Mouse (Mus musculus) Patski (cell line): Measurements from ENCODE around the gene Bend7. TPM values are rescaled to one million over a fixed set of nuclear protein-coding genes. Genes with fewer than 3 reads are reported as not detected.

Experiments
- ATAC-seq: fragments of 100-300 bp; one replicate; pipeline ENCODE4 v1.8.0; 2021
- CTCF ChIA-PET: fragments of 350-600 bp; sonication (Branson Sonifier 250); formaldehyde crosslinking; loops from one replicate; lab custom pipeline; 2022; ENCODE audit warnings: inconsistent platforms; lab: Charles Lee
- POLR2A ChIA-PET: fragments of 350-600 bp; sonication (Branson Sonifier 250); formaldehyde crosslinking; loops from one replicate; lab custom pipeline; 2022; ENCODE audit warnings: antibody characterized with exemption, inconsistent platforms; lab: Charles Lee
- DNase-seq: peaks from one replicate; pipeline ENCODE4 v3.0.0-alpha.2; 2011; ENCODE audit warnings: low read depth, low spot score
- H3K27me3 ChIP-seq: fragments of 371-371 bp; one replicate; pipeline ENCODE4 v1.5.1; 2021
- CTCF ChIP-seq: fragments of 100-300 bp; IDR thresholded peaks from one replicate; pipeline ENCODE4 v1.5.1; 2021
- in situ Hi-C: fragments of 300-500 bp; cut with MboI; formaldehyde crosslinking; loops from 3 replicates; pipeline ENCODE4 v1.11.1; 2018; ENCODE audit warnings: low pct_unique_long_range_greater_than_20kb, mixed read lengths
- polyA plus RNA-seq: library from polyadenylated mRNA; unstranded; gene quantifications from one replicate; pipeline ENCODE4 v1.2.3, GENCODE M21; 2021

Gene Bend7
- polyA plus RNA-seq, result 5.6 TPM

DNA sequence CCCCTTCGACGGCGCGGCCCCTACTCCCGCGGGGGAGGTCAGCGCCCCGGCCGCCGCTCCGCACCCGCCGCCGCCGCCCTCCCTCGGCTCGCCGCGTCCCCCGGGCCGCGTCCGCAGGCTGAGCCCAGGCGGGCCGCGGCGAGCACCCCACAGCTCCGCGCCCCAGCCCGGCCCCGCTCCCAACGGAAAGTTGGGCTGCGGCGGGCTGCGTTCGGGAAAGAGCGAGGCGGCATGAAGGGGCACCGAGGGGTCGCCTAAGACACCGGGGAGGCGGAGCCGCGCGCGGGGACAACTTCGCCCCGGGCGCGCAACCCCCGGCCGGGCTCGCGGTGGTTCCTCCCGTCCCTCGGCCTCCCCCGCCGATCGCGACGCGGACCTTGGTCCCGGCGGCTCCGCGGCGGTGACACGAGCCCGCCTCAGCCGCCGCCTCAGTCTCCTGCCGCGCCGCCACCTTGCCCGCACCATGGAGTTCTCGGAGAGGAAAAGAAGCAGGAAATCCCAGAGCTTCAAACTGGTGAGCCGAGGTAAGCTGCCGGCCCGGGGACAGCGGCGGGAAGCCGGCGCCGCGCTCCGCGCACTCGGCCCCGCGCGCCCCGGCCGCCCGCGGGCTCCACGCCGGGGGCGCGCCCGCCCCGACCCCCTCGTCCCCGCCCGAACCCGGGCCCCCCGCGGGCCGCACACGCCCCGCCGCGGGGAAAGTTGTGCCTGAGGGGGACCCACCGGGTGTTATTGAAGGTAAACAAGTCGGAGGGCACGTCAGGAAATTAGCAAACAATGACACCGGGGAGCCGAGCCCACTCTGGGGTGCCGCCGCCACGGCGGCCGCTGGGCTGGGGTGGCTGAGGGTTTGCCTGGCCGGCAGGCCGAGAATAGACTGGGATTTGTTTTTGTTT, at the start of gene Bend7:
TSS of gene Bend7 (plus strand) at position 63 of the 893 bp plus-strand sequence.
- DNase-seq (no peak), ATAC-seq (peak; percentile 81)
- TF ChIP-seq CTCF, result no peak
- CTCF ChIA-PET, result no interaction called here
- in situ Hi-C loops, result no loop called here
- POLR2A ChIA-PET, result no interaction called here
- H3K27me3 ChIP-seq, result peaks cover 34% of the 10 kb centered on the region

DNA sequence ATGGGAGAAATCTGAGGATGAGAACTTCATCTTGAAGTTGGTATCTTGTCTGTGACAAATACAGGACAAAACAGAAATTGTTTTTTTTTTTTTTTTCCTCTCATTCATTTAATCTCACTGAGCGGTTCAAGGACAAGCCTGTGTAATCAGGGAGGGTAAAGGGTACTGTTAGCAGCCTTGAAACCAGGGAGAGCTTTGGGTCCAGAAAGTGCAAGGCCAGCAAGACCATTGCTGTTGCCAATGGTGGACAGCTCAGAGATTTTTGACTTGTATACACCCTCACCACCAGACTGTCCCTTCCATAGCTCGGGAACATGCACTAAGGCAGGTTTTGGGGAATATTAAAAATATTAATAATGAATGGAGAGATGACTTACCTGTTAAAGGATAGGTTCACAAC, 49.0 kb upstream of the Bend7 start:
- in situ Hi-C loops, result loop anchor here (5.0 kb wide), 1 partner anchor 204 kb away; no protein-coding TSS in a partner anchor
- POLR2A ChIA-PET, result interaction anchor here (0.7 kb wide), 1 partner anchor 88 kb away, joined by 3 read pairs; no protein-coding TSS in a partner anchor
- peaks cover 27% of the 10 kb centered on the region for H3K27me3 ChIP-seq
- CTCF ChIA-PET, result interaction anchor here (1.5 kb wide), 1 partner anchor 17 kb away, joined by 5 read pairs; the partner anchor contains the start of gene Prpf18
- no peak for ATAC-seq
- no peak for TF ChIP-seq CTCF
- no peak for DNase-seq

DNA sequence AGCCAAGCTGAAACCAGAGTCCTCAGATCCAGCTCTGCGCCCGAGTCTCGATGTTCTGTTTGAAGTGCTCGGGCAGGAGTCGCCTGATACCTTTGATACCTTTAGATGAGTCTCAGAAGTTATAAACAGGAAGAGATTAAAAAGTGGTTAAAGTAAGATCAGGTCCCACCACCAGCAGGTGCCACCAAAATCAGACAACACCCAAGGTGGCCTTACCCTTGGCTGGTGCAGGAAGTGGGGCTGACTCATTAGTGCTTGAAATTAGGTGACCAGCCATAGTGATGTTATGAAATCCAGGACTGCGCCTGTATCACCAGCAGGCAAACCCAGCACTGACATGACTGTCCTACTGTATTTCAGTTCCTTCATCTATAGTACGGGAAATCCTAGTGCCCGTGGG, 47.9 kb upstream of the Bend7 start:
- in situ Hi-C loops, result loop anchor here (5.0 kb wide), 1 partner anchor 203 kb away; no protein-coding TSS in a partner anchor

DNA sequence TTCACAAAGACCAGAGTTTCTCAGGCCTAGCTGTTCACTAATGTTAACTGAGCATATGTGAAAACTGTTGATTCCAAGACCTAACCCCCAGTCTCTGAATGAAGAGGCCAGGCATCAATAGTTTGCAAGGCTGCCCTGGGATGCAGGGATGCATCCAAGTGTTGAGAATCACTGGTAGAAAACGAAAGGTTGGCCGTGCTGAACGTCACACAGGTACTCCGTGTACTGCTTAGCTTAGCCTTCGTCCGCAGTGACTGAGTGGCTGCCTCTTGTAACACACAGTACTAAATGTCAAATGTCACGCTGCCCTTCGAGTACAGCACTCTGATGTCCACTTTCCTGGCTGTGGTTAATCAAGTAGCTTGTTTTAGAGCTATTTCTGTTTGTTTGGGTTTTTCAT, 46.0 kb upstream of the Bend7 start:
- POLR2A ChIA-PET, result no interaction called here
- DNase-seq, result no peak
- no peak for ATAC-seq

More for the DNA sequence above, 47.9 kb upstream of the Bend7 start:
- POLR2A ChIA-PET, result no interaction called here
- no peak for ATAC-seq
- no peak for DNase-seq
- peaks cover 26% of the 10 kb centered on the region for H3K27me3 ChIP-seq
- CTCF ChIA-PET, result interaction anchor here (1.5 kb wide), 1 partner anchor 18 kb away, joined by 5 read pairs; the partner anchor contains the start of gene Prpf18
- TF ChIP-seq CTCF, result peak; percentile 41

DNA sequence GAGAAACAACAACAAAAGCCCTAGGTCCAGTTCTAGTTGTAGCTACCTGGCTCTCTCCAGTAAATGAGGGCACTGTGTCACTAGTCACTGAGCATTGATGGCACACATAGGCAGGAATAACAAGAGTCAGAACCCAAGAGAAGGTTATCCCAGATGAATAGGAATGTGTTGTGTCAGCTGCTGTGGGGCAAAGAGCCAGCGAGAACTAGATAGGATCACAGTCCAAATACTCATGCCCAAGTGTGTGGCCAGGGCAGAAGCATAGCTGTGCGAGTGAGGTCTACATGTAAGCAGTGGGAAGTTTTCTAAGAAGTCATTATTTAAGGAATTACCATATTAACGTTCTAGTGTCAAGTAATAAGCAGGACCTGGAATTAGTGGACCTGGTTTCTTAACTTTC, 37.7 kb upstream of the Bend7 start:
- no peak for ATAC-seq
- no peak for DNase-seq
- ChIA-PET POLR2A (interaction anchor here (0.6 kb wide), 1 partner anchor 28 kb away, joined by 8 read pairs; the partner anchor contains the start of gene Prpf18), CTCF (no interaction called here)
- in situ Hi-C loops, result no loop called here
- TF ChIP-seq CTCF, result no peak
- peaks cover 19% of the 10 kb centered on the region for H3K27me3 ChIP-seq

More for the DNA sequence above, 46.0 kb upstream of the Bend7 start:
- CTCF ChIA-PET, result interaction anchor here (1.6 kb wide), 1 partner anchor 193 kb away, joined by 8 read pairs; no protein-coding TSS in a partner anchor
- in situ Hi-C loops, result no loop called here
- TF ChIP-seq CTCF, result no peak
- peaks cover 24% of the 10 kb centered on the region for H3K27me3 ChIP-seq

DNA sequence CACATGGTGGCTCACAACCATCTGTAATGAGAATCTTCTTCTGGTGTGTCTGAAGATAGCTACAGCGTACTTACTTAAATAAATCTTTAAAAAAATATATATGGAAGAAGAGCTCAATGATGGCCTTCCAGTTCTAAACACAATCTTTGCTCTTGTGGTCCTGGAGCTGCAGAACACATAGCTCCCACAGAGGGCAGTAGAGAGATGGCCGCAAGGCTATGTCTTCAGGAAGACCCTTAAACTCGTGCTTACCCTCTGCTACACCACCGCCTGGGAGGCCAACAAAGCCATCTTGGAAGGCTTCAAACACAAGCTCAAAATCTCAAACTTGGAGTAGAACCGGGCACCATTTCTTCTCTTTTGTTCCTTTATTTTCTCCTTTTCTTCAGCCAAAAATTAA, 6.4 kb upstream of the Bend7 start:
- peaks cover 40% of the 10 kb centered on the region for H3K27me3 ChIP-seq
- in situ Hi-C loops, result no loop called here
- TF ChIP-seq CTCF, result peak; percentile 57
- DNase-seq (no peak), ATAC-seq (no peak)
- POLR2A ChIA-PET, result no interaction called here
- CTCF ChIA-PET, result interaction anchor here (0.8 to 1.2 kb wide), 2 partner anchors 36 to 57 kb away, joined by 3 read pairs; no protein-coding TSS in a partner anchor

DNA sequence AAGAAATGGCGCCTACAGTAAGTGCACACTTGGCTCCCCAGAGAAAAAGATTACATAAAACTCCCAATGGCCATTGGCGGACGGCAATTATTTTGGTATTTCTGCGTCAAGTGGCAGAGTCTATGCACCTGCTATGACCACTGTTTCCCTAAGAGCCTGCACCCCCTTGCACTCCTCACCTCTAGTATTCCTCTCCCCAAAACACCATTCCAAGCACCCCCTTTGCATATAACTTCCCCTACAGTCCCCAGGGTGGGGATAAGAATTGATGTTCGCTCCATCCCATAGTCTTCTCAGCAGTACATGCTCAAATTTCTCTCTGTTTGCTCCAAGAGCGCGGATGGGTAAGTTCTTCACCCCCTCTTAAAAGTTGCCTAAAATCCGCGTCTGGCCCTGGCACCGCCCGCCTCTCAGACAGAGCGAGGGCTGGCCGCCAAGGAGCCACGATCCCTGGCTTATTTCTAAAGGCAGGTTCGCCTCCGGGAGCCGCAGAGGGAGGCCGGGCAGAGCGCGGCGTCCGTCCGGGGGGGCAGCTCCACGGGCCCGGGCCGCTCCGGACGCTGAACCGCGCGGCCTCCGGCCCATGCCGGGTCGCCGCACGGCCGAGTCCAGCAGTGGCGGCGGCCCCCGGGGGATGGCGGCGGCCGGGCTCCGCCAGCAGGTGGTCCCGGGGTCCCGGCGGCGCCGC, 406 bp upstream of the Bend7 start:
- no peak for TF ChIP-seq CTCF
- ChIA-PET POLR2A (no interaction called here), CTCF (no interaction called here)
- DNase-seq (no peak), ATAC-seq (peak; percentile 83)
- in situ Hi-C loops, result no loop called here
- peaks cover 39% of the 10 kb centered on the region for H3K27me3 ChIP-seq

DNA sequence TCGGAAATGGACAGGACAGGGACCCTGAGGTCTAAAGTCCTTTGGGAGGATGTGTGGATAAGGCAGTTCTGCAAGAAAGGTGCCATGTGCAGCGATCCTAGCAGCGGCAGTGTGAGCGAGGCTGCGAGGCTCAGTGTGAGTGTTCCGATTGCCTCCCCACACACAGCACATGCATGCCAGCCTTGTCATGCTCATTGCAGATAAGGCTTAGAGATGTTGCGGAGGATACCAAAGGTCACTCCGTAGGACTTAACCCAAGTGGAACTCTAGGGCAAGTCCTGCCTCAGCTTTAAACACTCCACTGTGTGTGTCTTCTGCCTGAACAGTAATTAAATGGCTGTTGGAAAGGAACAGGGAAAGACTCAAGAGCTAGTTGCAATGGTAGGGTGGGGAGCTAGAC, 5.5 kb downstream of the Bend7 start:
- ChIA-PET CTCF (interaction anchor here (1.4 kb wide), 1 partner anchor 9 kb away, joined by 4 read pairs; no protein-coding TSS in a partner anchor), POLR2A (interaction anchor here (0.6 kb wide), 1 partner anchor 35 kb away, joined by 3 read pairs; no protein-coding TSS in a partner anchor)
- no peak for TF ChIP-seq CTCF
- ATAC-seq (no peak), DNase-seq (no peak)
- in situ Hi-C loops, result no loop called here
- H3K27me3 ChIP-seq, result no peaks in the 10 kb centered on the region

DNA sequence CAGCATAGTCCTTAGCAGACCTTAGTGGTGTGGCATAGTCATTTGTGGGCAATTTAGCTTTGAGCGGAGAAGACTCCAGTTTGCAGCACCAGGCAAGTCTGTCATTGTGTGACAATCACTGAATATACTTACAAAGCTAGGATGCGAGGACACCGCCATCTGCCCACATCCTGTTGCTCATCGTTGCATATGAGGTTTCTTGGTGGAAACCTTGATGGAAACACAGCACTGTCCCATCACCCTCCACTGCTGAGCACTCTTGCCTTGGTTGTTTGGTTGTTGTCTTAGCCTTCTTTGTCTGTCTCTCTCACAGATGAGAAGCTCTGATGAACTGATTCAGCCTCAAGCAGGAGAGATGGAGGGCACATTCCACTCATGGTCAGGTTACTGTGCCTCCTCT, 12.5 kb downstream of the Bend7 start:
- POLR2A ChIA-PET, result no interaction called here
- CTCF ChIA-PET, result no interaction called here
- no peak for TF ChIP-seq CTCF
- in situ Hi-C loops, result no loop called here
- DNase-seq (no peak), ATAC-seq (no peak)
- H3K27me3 ChIP-seq, result no peaks in the 10 kb centered on the region

DNA sequence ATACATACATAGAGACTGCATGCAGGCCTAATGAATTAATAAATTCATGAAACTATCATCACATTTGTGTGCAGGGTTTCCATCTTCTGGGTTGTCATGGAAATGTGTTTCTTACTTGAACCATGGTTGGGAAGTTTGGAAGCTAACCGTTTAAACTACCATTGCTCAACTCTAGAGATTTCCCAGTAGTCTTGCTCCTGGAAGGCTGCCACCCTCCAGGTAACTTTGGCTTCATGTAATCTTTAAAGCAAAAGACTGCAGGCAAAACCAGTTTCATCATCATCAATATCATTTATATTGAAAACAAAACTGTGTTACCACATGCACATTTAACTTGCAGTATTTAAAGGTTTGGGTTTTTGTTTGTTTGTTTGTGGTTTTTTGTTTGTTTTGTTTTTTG, 16.3 kb downstream of the Bend7 start:
- ATAC-seq, result no peak
- CTCF ChIA-PET, result no interaction called here
- in situ Hi-C loops, result no loop called here
- POLR2A ChIA-PET, result no interaction called here
- no peak for TF ChIP-seq CTCF
- no peaks in the 10 kb centered on the region for H3K27me3 ChIP-seq
- no peak for DNase-seq
